Mouse (Mus musculus) adrenal gland, adult 2 months (tissue): ENCODE results near the gene Wasl. TPM values are rescaled to one million over a fixed set of nuclear protein-coding genes. Genes with fewer than 3 reads are reported as not detected.
A peak's percentile ranks its signal among the peaks of the same experiment; 100 is the strongest.

ENCODE experiments used
- DNase-seq: peaks from one replicate; pipeline ENCODE4 v3.0.0; 2021
- polyA plus RNA-seq: library from polyadenylated mRNA; depleted of rRNA; stranded (reverse); fragments of >200 nt; gene quantifications from 2 replicates; pipeline ENCODE4 v1.2.3, GENCODE M21; 2012
- total RNA-seq, 2 experiments: library from RNA; stranded (reverse); gene quantifications; 2 replicates each; pipeline ENCODE4 v1.2.3; 2021

Wasl gene
- total and polyA plus RNA-seq, 3 experiments, result 50.3 to 314 (median 58.3) TPM

GRCm38 (mm10) chr6:24645346-24646053, 19.3 kb downstream of the Wasl start:
- no peak for DNase-seq

GRCm38 (mm10) chr6:24642960-24643359, 21.8 kb downstream of the Wasl start:
- no peak for DNase-seq

GRCm38 (mm10) chr6:24642161-24642560, 22.6 kb downstream of the Wasl start:
- DNase-seq, result no peak

GRCm38 (mm10) chr6:24641286-24641685, 23.5 kb downstream of the Wasl start:
- DNase-seq, result no peak

GRCm38 (mm10) chr6:24635814-24636213, 29.0 kb downstream of the Wasl start:
- DNase-seq, result no peak

GRCm38 (mm10) chr6:24634065-24634464, 30.7 kb downstream of the Wasl start:
- no peak for DNase-seq

GRCm38 (mm10) chr6:24632061-24632460, 32.7 kb downstream of the Wasl start:
- peak; percentile 47 for DNase-seq

GRCm38 (mm10) chr6:24628499-24628898, 36.3 kb downstream of the Wasl start:
- no peak for DNase-seq

GRCm38 (mm10) chr6:24627586-24628030, 37.2 kb downstream of the Wasl start:
- peak; percentile 43 for DNase-seq

GRCm38 (mm10) chr6:24622098-24622497, 42.7 kb downstream of the Wasl start:
- no peak for DNase-seq

GRCm38 (mm10) chr6:24620936-24621335, 43.9 kb downstream of the Wasl start:
- DNase-seq, result no peak

GRCm38 (mm10) chr6:24619285-24620045, 45.3 kb downstream of the Wasl start:
- no peak for DNase-seq

- DNase-seq, result no peak
Measured at GRCm38 (mm10) chr6:24616746-24617145, 48.1 kb downstream of the Wasl start.

GRCm38 (mm10) chr6:24613918-24614317, 50.9 kb downstream of the Wasl start:
- DNase-seq, result no peak

- no peak for DNase-seq
Measured at GRCm38 (mm10) chr6:24613346-24613745, 51.5 kb downstream of the Wasl start.

GRCm38 (mm10) chr6:24612074-24612755, 52.6 kb downstream of the Wasl start:
- no peak for DNase-seq

GRCm38 (mm10) chr6:24610358-24610757, 54.5 kb downstream of the Wasl start:
- no peak for DNase-seq

- DNase-seq, result no peak
Measured at GRCm38 (mm10) chr6:24609531-24609930, 55.3 kb downstream of the Wasl start.

GRCm38 (mm10) chr6:24608682-24609081, 56.1 kb downstream of the Wasl start:
- DNase-seq, result no peak

- DNase-seq, result no peak
Measured at GRCm38 (mm10) chr6:24608129-24608528, 56.7 kb downstream of the Wasl start.

- no peak for DNase-seq
Measured at GRCm38 (mm10) chr6:24607531-24607930, 57.3 kb downstream of the Wasl start.

- DNase-seq, result no peak
Measured at GRCm38 (mm10) chr6:24606512-24606911, 58.3 kb downstream of the Wasl start.

GRCm38 (mm10) chr6:24605631-24606030, 59.2 kb downstream of the Wasl start:
- no peak for DNase-seq
